Mouse (Mus musculus) hindbrain, embryonic 15.5 days (tissue): Measurements from ENCODE around the gene Jag2. TPM values are rescaled to one million over a fixed set of nuclear protein-coding genes. Genes with fewer than 3 reads are reported as not detected.
A peak's percentile ranks its signal among the peaks of the same experiment; 100 is the strongest.

Experiments used
- ATAC-seq: fragments of 200-750 bp; cut with Nextera tagmentation; 2 replicates; pipeline ENCODE4 v1.8.0; 2017; ENCODE audit warnings: low read depth, moderate number of reproducible peaks, moderate TSS enrichment; ENCODE audit not compliant: low FRiP score
- H3K27ac ChIP-seq: fragments of 300-500 bp; sonication (generic); replicated peaks from 2 replicates; pipeline ENCODE4 v1.5.1; 2015; ENCODE audit warnings: mild to moderate bottlenecking, inconsistent platforms
- H3K27me3 ChIP-seq: fragments of 300-500 bp; sonication (generic); 2 replicates; pipeline ENCODE4 v1.6.1; 2015; ENCODE audit warnings: control low read depth, inconsistent platforms
- H3K36me3 ChIP-seq: fragments of 300-500 bp; sonication (generic); 2 replicates; pipeline ENCODE4 v1.6.1; 2015; ENCODE audit warnings: control low read depth, inconsistent platforms
- H3K4me1 ChIP-seq: fragments of 300-500 bp; sonication (generic); replicated peaks from 2 replicates; pipeline ENCODE4 v1.6.1; 2015; ENCODE audit warnings: control low read depth, inconsistent platforms
- H3K4me2 ChIP-seq: fragments of 300-500 bp; sonication (generic); 2 replicates; pipeline ENCODE4 v1.6.1; 2015; ENCODE audit warnings: moderate library complexity, mild to moderate bottlenecking, inconsistent platforms
- H3K4me3 ChIP-seq: fragments of 300-500 bp; sonication (generic); 2 replicates; pipeline ENCODE4 v1.5.1; 2015; ENCODE audit warnings: mild to moderate bottlenecking, inconsistent platforms
- H3K9ac ChIP-seq: fragments of 300-500 bp; sonication (generic); 2 replicates; pipeline ENCODE4 v1.6.1; 2015; ENCODE audit warnings: inconsistent platforms
- H3K9me3 ChIP-seq: fragments of 300-500 bp; sonication (generic); 2 replicates; pipeline ENCODE4 v1.6.1; 2016; ENCODE audit warnings: control low read depth, inconsistent platforms
- WGBS: fragments of 180-500 bp; shearing (Covaris S2); methylation state at CpG from one replicate; pipeline ENCODE4 v1.1.7; 2015; 5-methylcytosine and 5-hydroxymethylcytosine counted together
- polyA plus RNA-seq: library from polyadenylated mRNA; unstranded; fragments of >200 nt; fragmentation: Nextera tagmentation; extraction: Ambion mirVana; gene quantifications from 2 replicates; pipeline ENCODE4 v1.2.1, GENCODE M21; 2015

Jag2 gene
- polyA plus RNA-seq, 1 experiment from 2014 or later: 14.4 TPM

GRCm38 (mm10) chr12:112938873-112939565, 9.4 kb upstream of the Jag2 start:
- H3K36me3 ChIP-seq: no peaks in the 10 kb centered on the region
- H3K4me3 ChIP-seq: no peak overlapping the region
- ATAC-seq: no peak
- 61% methylated on average over 10 of the region's 10 CpGs for WGBS
- no peaks in the 10 kb centered on the region for H3K27me3 ChIP-seq
- H3K4me1 ChIP-seq: peaks cover 27% of the 10 kb centered on the region
- no peak overlapping the region for H3K9ac ChIP-seq
- H3K4me2 ChIP-seq: no peak overlapping the region
- no peak overlapping the region for H3K27ac ChIP-seq
- H3K9me3 ChIP-seq: no peaks in the 10 kb centered on the region

GRCm38 (mm10) chr12:112938366-112938765, 8.8 kb upstream of the Jag2 start:
- H3K4me1 ChIP-seq: peaks cover 27% of the 10 kb centered on the region
- H3K9me3 ChIP-seq: no peaks in the 10 kb centered on the region
- no peak for ATAC-seq
- H3K36me3 ChIP-seq: no peaks in the 10 kb centered on the region
- 80% methylated on average over 10 of the region's 10 CpGs for WGBS
- no peak overlapping the region for H3K4me3 ChIP-seq
- H3K27me3 ChIP-seq: no peaks in the 10 kb centered on the region
- H3K4me2 ChIP-seq: no peak overlapping the region
- H3K27ac ChIP-seq: no peak overlapping the region
- H3K9ac ChIP-seq: no peak overlapping the region

- 56% methylated on average over 9 of the region's 9 CpGs for WGBS
- H3K27me3 ChIP-seq: no peaks in the 10 kb centered on the region
- H3K4me3 ChIP-seq: no peak overlapping the region
- no peak overlapping the region for H3K9ac ChIP-seq
- H3K36me3 ChIP-seq: no peaks in the 10 kb centered on the region
- ATAC-seq: no peak
- H3K4me1 ChIP-seq: peaks cover 27% of the 10 kb centered on the region
- no peak overlapping the region for H3K4me2 ChIP-seq
- no peak overlapping the region for H3K27ac ChIP-seq
- H3K9me3 ChIP-seq: no peaks in the 10 kb centered on the region
These were observed 8.3 kb upstream of the Jag2 start for GRCm38 (mm10) chr12:112937906-112938305.

GRCm38 (mm10) chr12:112932647-112933046, 3.1 kb upstream of the Jag2 start:
- H3K4me2 ChIP-seq: no peak overlapping the region
- H3K4me1 ChIP-seq: peaks cover 18% of the 10 kb centered on the region
- no peak for ATAC-seq
- H3K27me3 ChIP-seq: peaks cover 5% of the 10 kb centered on the region; the same call in 1 of the 2 replicates
- H3K9ac ChIP-seq: no peak overlapping the region
- H3K27ac ChIP-seq: no peak overlapping the region
- no peaks in the 10 kb centered on the region for H3K36me3 ChIP-seq
- WGBS: 66% methylated on average over 7 of the region's 7 CpGs
- no peaks in the 10 kb centered on the region for H3K9me3 ChIP-seq
- H3K4me3 ChIP-seq: no peak overlapping the region

- Histone ChIP-seq H3K27me3 (peaks cover 5% of the 10 kb centered on the region; the same call in 1 of the 2 replicates), H3K4me3 (peak overlapping the region; percentile 78), H3K27ac (peak overlapping the region; percentile 92), H3K9me3 (no peaks in the 10 kb centered on the region), H3K9ac (peak overlapping the region; percentile 89), H3K36me3 (no peaks in the 10 kb centered on the region), H3K4me2 (peak overlapping the region; percentile 73), H3K4me1 (peaks cover 45% of the 10 kb centered on the region)
- under 1% methylated on average over 108 of the region's 124 CpGs for WGBS
- peak; percentile 47 for ATAC-seq
These were observed 955 bp downstream of the Jag2 start for GRCm38 (mm10) chr12:112928401-112929241.

GRCm38 (mm10) chr12:112927265-112927664, 2.3 kb downstream of the Jag2 start:
- Histone ChIP-seq H3K36me3 (no peaks in the 10 kb centered on the region), H3K9ac (0 out of 2 replicates have a peak overlapping the region, but pooled peaks have one; percentile 89), H3K9me3 (no peaks in the 10 kb centered on the region), H3K27ac (no peak overlapping the region), H3K4me2 (peak overlapping the region; percentile 73), H3K27me3 (peaks cover 5% of the 10 kb centered on the region; the same call in 1 of the 2 replicates), H3K4me3 (peak overlapping the region; percentile 78), H3K4me1 (peaks cover 50% of the 10 kb centered on the region)
- no peak for ATAC-seq
- WGBS: 55% methylated on average over 14 of the region's 14 CpGs

- Histone ChIP-seq H3K4me2 (no peak overlapping the region), H3K4me3 (no peak overlapping the region), H3K27ac (no peak overlapping the region), H3K36me3 (no peaks in the 10 kb centered on the region), H3K9me3 (no peaks in the 10 kb centered on the region), H3K27me3 (no peaks in the 10 kb centered on the region; the same call in 1 of the 2 replicates), H3K4me1 (peaks cover 50% of the 10 kb centered on the region), H3K9ac (no peak overlapping the region)
- ATAC-seq: no peak
- whole genome bisulfite sequencing: 86% methylated on average over 6 of the region's 6 CpGs
These were observed 3.6 kb downstream of the Jag2 start for GRCm38 (mm10) chr12:112925950-112926349.

GRCm38 (mm10) chr12:112922541-112922940, 7.0 kb downstream of the Jag2 start:
- no peak for ATAC-seq
- 12% methylated on average over 3 of the region's 3 CpGs for WGBS

GRCm38 (mm10) chr12:112921518-112921917, 8.1 kb downstream of the Jag2 start:
- no peak overlapping the region for H3K9ac ChIP-seq
- H3K27me3 ChIP-seq: no peaks in the 10 kb centered on the region
- H3K4me1 ChIP-seq: peaks cover 22% of the 10 kb centered on the region
- H3K36me3 ChIP-seq: peaks cover 10% of the 10 kb centered on the region
- no peak overlapping the region for H3K27ac ChIP-seq
- WGBS: 86% methylated on average over 12 of the region's 12 CpGs
- no peaks in the 10 kb centered on the region for H3K9me3 ChIP-seq
- H3K4me2 ChIP-seq: no peak overlapping the region
- no peak overlapping the region for H3K4me3 ChIP-seq
- no peak for ATAC-seq

More at GRCm38 (mm10) chr12:112922541-112922940, 7.0 kb downstream of the Jag2 start:
- H3K4me3 ChIP-seq: no peak overlapping the region
- peaks cover 9% of the 10 kb centered on the region for H3K36me3 ChIP-seq
- peaks cover 32% of the 10 kb centered on the region for H3K4me1 ChIP-seq
- H3K27ac ChIP-seq: no peak overlapping the region
- no peak overlapping the region for H3K4me2 ChIP-seq
- no peaks in the 10 kb centered on the region for H3K27me3 ChIP-seq
- H3K9ac ChIP-seq: no peak overlapping the region
- H3K9me3 ChIP-seq: no peaks in the 10 kb centered on the region

GRCm38 (mm10) chr12:112917906-112918305, 11.7 kb downstream of the Jag2 start:
- Histone ChIP-seq H3K36me3 (peaks cover 42% of the 10 kb centered on the region), H3K4me1 (peaks cover 10% of the 10 kb centered on the region), H3K4me2 (no peak overlapping the region), H3K9ac (no peak overlapping the region), H3K9me3 (no peaks in the 10 kb centered on the region), H3K27me3 (no peaks in the 10 kb centered on the region), H3K27ac (no peak overlapping the region), H3K4me3 (no peak overlapping the region)
- ATAC-seq: no peak
- WGBS: 65% methylated on average over 8 of the region's 8 CpGs

- no peaks in the 10 kb centered on the region for H3K9me3 ChIP-seq
- WGBS: 87% methylated on average over 11 of the region's 11 CpGs
- H3K27me3 ChIP-seq: no peaks in the 10 kb centered on the region
- no peak overlapping the region for H3K27ac ChIP-seq
- H3K36me3 ChIP-seq: peaks cover 46% of the 10 kb centered on the region
- no peak for ATAC-seq
- no peak overlapping the region for H3K9ac ChIP-seq
- H3K4me2 ChIP-seq: no peak overlapping the region
- H3K4me1 ChIP-seq: peaks cover 6% of the 10 kb centered on the region
- no peak overlapping the region for H3K4me3 ChIP-seq
These were observed 12.1 kb downstream of the Jag2 start for GRCm38 (mm10) chr12:112917486-112917885.

- H3K27ac ChIP-seq: no peak overlapping the region
- no peak overlapping the region for H3K4me3 ChIP-seq
- peaks cover 53% of the 10 kb centered on the region for H3K36me3 ChIP-seq
- 76% methylated on average over 16 of the region's 16 CpGs for WGBS
- no peak overlapping the region for H3K9ac ChIP-seq
- no peaks in the 10 kb centered on the region for H3K27me3 ChIP-seq
- H3K4me1 ChIP-seq: peaks cover 4% of the 10 kb centered on the region
- no peak overlapping the region for H3K4me2 ChIP-seq
- ATAC-seq: no peak
- no peaks in the 10 kb centered on the region for H3K9me3 ChIP-seq
These were observed 12.7 kb downstream of the Jag2 start for GRCm38 (mm10) chr12:112916698-112917400.
